Mouse (Mus musculus) splenic B cell, adult 2 months (primary cell): ENCODE measurements around the gene Zfyve26.
A peak's percentile ranks its signal among the peaks of the same experiment; 100 is the strongest.
"Not testable (repeated sequence)": the region's sequence is repeated elsewhere in the genome, so short reads cannot be mapped to it uniquely, and the experiment has no call there.

ENCODE experiments used
- DNase-seq: peaks from one replicate; pipeline ENCODE4 v3.0.0-alpha.2; 2011; ENCODE audit warnings: low read depth, low spot score
- H3K27me3 ChIP-seq: 2 replicates; pipeline ENCODE4 v1.6.1; 2012; ENCODE audit warnings: mild to moderate bottlenecking, low read length, moderate library complexity, mixed read lengths; ENCODE audit not compliant: control insufficient read depth, poor library complexity, insufficient read depth, severe bottlenecking
- H3K36me3 ChIP-seq: 2 replicates; pipeline ENCODE4 v1.6.1; 2012; ENCODE audit warnings: mild to moderate bottlenecking, low read length, moderate library complexity, mixed read lengths; ENCODE audit not compliant: control insufficient read depth, poor library complexity, insufficient read depth, severe bottlenecking

The Zfyve26 gene

GRCm38 (mm10) chr12:79217511-79217910 is 78.6 kb downstream of the Zfyve26 start:
- Histone ChIP-seq H3K36me3 (peaks cover 10% of the 10 kb centered on the region; the same call in 1 of the 2 replicates), H3K27me3 (no peaks in the 10 kb centered on the region)
- no peak for DNase-seq

GRCm38 (mm10) chr12:79211447-79211846 is 84.7 kb downstream of the Zfyve26 start:
- DNase-seq = no peak
- H3K27me3 ChIP-seq = no peaks in the 10 kb centered on the region
- peaks cover 2% of the 10 kb centered on the region; the same call in 1 of the 2 replicates for H3K36me3 ChIP-seq

GRCm38 (mm10) chr12:79208703-79209464 is 87.2 kb downstream of the Zfyve26 start, which contains the start of gene Rdh12:
Gene Rdh12 (plus strand): TSS chr12:79208914.
- DNase-seq = peak; percentile 69
- H3K27me3 ChIP-seq = no peaks in the 10 kb centered on the region
- H3K36me3 ChIP-seq = peaks cover 2% of the 10 kb centered on the region; the same call in 1 of the 2 replicates

GRCm38 (mm10) chr12:79201882-79202281 is 94.2 kb downstream of the Zfyve26 start:
- no peak for DNase-seq
- H3K27me3 ChIP-seq = no peaks in the 10 kb centered on the region
- H3K36me3 ChIP-seq = no peaks in the 10 kb centered on the region

- no peak for DNase-seq
- no peaks in the 10 kb centered on the region for H3K27me3 ChIP-seq
- H3K36me3 ChIP-seq = no peaks in the 10 kb centered on the region
Observed at GRCm38 (mm10) chr12:79197105-79197504, 99.0 kb downstream of the Zfyve26 start.

GRCm38 (mm10) chr12:79193441-79193840 is 102.7 kb downstream of the Zfyve26 start:
- DNase-seq = peak; percentile 90

GRCm38 (mm10) chr12:79192193-79192592 is 103.9 kb downstream of the Zfyve26 start, which contains the start of gene Rdh11:
Gene Rdh11 (minus strand): TSS chr12:79192293.
- H3K36me3 ChIP-seq = peaks cover 7% of the 10 kb centered on the region
- no peaks in the 10 kb centered on the region for H3K27me3 ChIP-seq
- DNase-seq = no peak

More at GRCm38 (mm10) chr12:79193441-79193840, 102.7 kb downstream of the Zfyve26 start:
- Histone ChIP-seq H3K27me3 (no peaks in the 10 kb centered on the region), H3K36me3 (no peaks in the 10 kb centered on the region; the same call in 1 of the 2 replicates)

- no peaks in the 10 kb centered on the region for H3K27me3 ChIP-seq
- peak; percentile 89 for DNase-seq
- H3K36me3 ChIP-seq = peaks cover 7% of the 10 kb centered on the region
Observed at GRCm38 (mm10) chr12:79191701-79192100, 104.4 kb downstream of the Zfyve26 start.

GRCm38 (mm10) chr12:79190931-79191673 is 105.0 kb downstream of the Zfyve26 start:
- Histone ChIP-seq H3K36me3 (peaks cover 7% of the 10 kb centered on the region), H3K27me3 (no peaks in the 10 kb centered on the region)
- DNase-seq = peak; percentile 84

GRCm38 (mm10) chr12:79185160-79185559 is 110.9 kb downstream of the Zfyve26 start:
- H3K36me3 ChIP-seq = not testable (repeated sequence)

More at GRCm38 (mm10) chr12:79185160-79185559, 110.9 kb downstream of the Zfyve26 start:
- H3K27me3 ChIP-seq, DNase-seq: not testable (repeated sequence)
